Mouse (Mus musculus) hindbrain, postnatal 0 days (tissue): ENCODE results near the gene Zswim8. TPM values are rescaled to one million over a fixed set of nuclear protein-coding genes. Genes with fewer than 3 reads are reported as not detected.

ENCODE experiments used
- ATAC-seq: fragments of 200-750 bp; cut with Nextera tagmentation; 2 replicates; pipeline ENCODE4 v1.8.0; 2017; ENCODE audit warnings: mild to moderate bottlenecking, moderate TSS enrichment, moderate library complexity
- DNase-seq: peaks from one replicate; pipeline ENCODE4 v3.0.0-alpha.2; 2015; ENCODE audit warnings: low spot score
- H3K27ac ChIP-seq: fragments of 300-500 bp; sonication (generic); 2 replicates; pipeline ENCODE4 v1.5.1; 2014; ENCODE audit warnings: mild to moderate bottlenecking
- H3K27me3 ChIP-seq: fragments of 300-500 bp; sonication (generic); 2 replicates; pipeline ENCODE4 v1.6.1; 2014; ENCODE audit warnings: low read length, mixed read lengths; ENCODE audit not compliant: insufficient read depth
- H3K36me3 ChIP-seq: fragments of 300-500 bp; sonication (generic); 2 replicates; pipeline ENCODE4 v1.6.1; 2014; ENCODE audit warnings: low read length, mixed read lengths; ENCODE audit not compliant: insufficient read depth
- H3K4me1 ChIP-seq: fragments of 300-500 bp; sonication (generic); 2 replicates; pipeline ENCODE4 v1.6.1; 2014; ENCODE audit warnings: antibody characterized with exemption, low read length, mixed read lengths; ENCODE audit not compliant: insufficient read depth
- H3K4me2 ChIP-seq: fragments of 300-500 bp; sonication (generic); 2 replicates; pipeline ENCODE4 v1.6.1; 2014; ENCODE audit warnings: low read depth, mild to moderate bottlenecking, low read length, moderate library complexity, mixed read lengths
- H3K4me3 ChIP-seq: fragments of 300-500 bp; sonication (generic); 2 replicates; pipeline ENCODE4 v1.5.1; 2014; ENCODE audit warnings: low read length
- H3K9ac ChIP-seq: fragments of 300-500 bp; sonication (generic); replicated peaks from 2 replicates; pipeline ENCODE4 v1.6.1; 2014; ENCODE audit warnings: mild to moderate bottlenecking, low read length, moderate library complexity, mixed read lengths
- H3K9me3 ChIP-seq: fragments of 300-500 bp; sonication (generic); 2 replicates; pipeline ENCODE4 v1.6.1; 2016; ENCODE audit warnings: low read length, mixed read lengths
- CTCF ChIP-seq: IDR thresholded peaks from 2 replicates; pipeline ENCODE4 v1.5.1; 2016; ENCODE audit warnings: antibody characterized with exemption, control low read depth, low read depth
- WGBS: fragments of 180-500 bp; shearing (Covaris S2); extraction: QIAGEN DNeasy Blood & Tissue Kit; methylation state at CpG from one replicate; pipeline ENCODE4 v1.1.7; 2014; 5-methylcytosine and 5-hydroxymethylcytosine counted together
- polyA plus RNA-seq: library from polyadenylated mRNA; unstranded; fragments of >200 nt; fragmentation: Nextera tagmentation; extraction: Ambion mirVana; gene quantifications from 2 replicates; pipeline ENCODE4 v1.2.1, GENCODE M21; 2015
- total RNA-seq: library from RNA; depleted of rRNA; stranded (reverse); fragments of >200 nt; gene quantifications from 2 replicates; pipeline ENCODE4 v1.2.3, GENCODE M21; 2014; rRNA removed

The Zswim8 gene
- 149 and 159 TPM in 2 replicates for total RNA-seq
- 31.3 and 36.8 TPM in 2 replicates for polyA plus RNA-seq

- peak; percentile 96 for DNase-seq
- Histone ChIP-seq H3K27me3 (no peaks in the 10 kb centered on the region), H3K4me2 (peak within 1 kb of the TSS; percentile 78), H3K4me1 (peaks cover 12% of the 10 kb centered on the region), H3K36me3 (peaks cover 23% of the 10 kb centered on the region), H3K4me3 (peak within 1 kb of the TSS; percentile 74), H3K9ac (peak within 1 kb of the TSS; percentile 88), H3K27ac (peak within 1 kb of the TSS; percentile 87), H3K9me3 (no peaks in the 10 kb centered on the region)
- peak; percentile 96 for ATAC-seq
- TF ChIP-seq CTCF = 0 out of 2 replicates have a peak, but pooled peaks have one; percentile 10
- WGBS = under 1% methylated on average over 69 of the region's 80 CpGs
Measured at GRCm38 (mm10) chr14:20707201-20708190, at the start of gene Zswim8. TSS of gene Zswim8 (plus strand) at chr14:20707552.

- Histone ChIP-seq H3K9me3 (no peaks in the 10 kb centered on the region), H3K4me3 (no peak overlapping the region), H3K36me3 (no peaks in the 10 kb centered on the region), H3K27me3 (no peaks in the 10 kb centered on the region), H3K9ac (no peak overlapping the region), H3K27ac (no peak overlapping the region), H3K4me1 (peaks cover 13% of the 10 kb centered on the region; the same call in 1 of the 2 replicates), H3K4me2 (no peak overlapping the region)
- TF ChIP-seq CTCF = peak; percentile 77
- ATAC-seq = no peak
- DNase-seq = peak; percentile 72
Measured at GRCm38 (mm10) chr14:20658326-20658725, 49.0 kb upstream of the Zswim8 start.

- TF ChIP-seq CTCF = no peak
- Histone ChIP-seq H3K9me3 (no peaks in the 10 kb centered on the region), H3K4me3 (no peak overlapping the region), H3K4me2 (no peak overlapping the region), H3K4me1 (peaks cover 13% of the 10 kb centered on the region; the same call in 1 of the 2 replicates), H3K36me3 (no peaks in the 10 kb centered on the region), H3K27ac (no peak overlapping the region), H3K27me3 (no peaks in the 10 kb centered on the region), H3K9ac (no peak overlapping the region)
- DNase-seq = no peak
- no peak for ATAC-seq
- 92% methylated on average over 6 of the region's 6 CpGs for WGBS
Measured at GRCm38 (mm10) chr14:20658902-20659301, 48.5 kb upstream of the Zswim8 start.

GRCm38 (mm10) chr14:20659687-20660086 is 47.7 kb upstream of the Zswim8 start:
- DNase-seq (no peak), ATAC-seq (no peak)
- Histone ChIP-seq H3K27ac (no peak overlapping the region), H3K9ac (no peak overlapping the region), H3K4me3 (no peak overlapping the region), H3K4me2 (no peak overlapping the region), H3K27me3 (no peaks in the 10 kb centered on the region), H3K9me3 (no peaks in the 10 kb centered on the region), H3K36me3 (no peaks in the 10 kb centered on the region), H3K4me1 (peaks cover 13% of the 10 kb centered on the region; the same call in 1 of the 2 replicates)
- no peak for TF ChIP-seq CTCF
- 98% methylated on average over 7 of the region's 7 CpGs for WGBS

GRCm38 (mm10) chr14:20660827-20661660 is 46.3 kb upstream of the Zswim8 start:
- Histone ChIP-seq H3K27me3 (no peaks in the 10 kb centered on the region), H3K36me3 (no peaks in the 10 kb centered on the region), H3K4me2 (peak overlapping the region; percentile 72), H3K9me3 (no peaks in the 10 kb centered on the region), H3K4me1 (peaks cover 13% of the 10 kb centered on the region; the same call in 1 of the 2 replicates), H3K4me3 (peak overlapping the region; percentile 57), H3K9ac (peak overlapping the region; percentile 79), H3K27ac (peak overlapping the region; percentile 93)
- TF ChIP-seq CTCF = peak; percentile 91
- DNase-seq (peak; percentile 99), ATAC-seq (peak; percentile 93)
- 1% methylated on average over 52 of the region's 52 CpGs for WGBS

DNA sequence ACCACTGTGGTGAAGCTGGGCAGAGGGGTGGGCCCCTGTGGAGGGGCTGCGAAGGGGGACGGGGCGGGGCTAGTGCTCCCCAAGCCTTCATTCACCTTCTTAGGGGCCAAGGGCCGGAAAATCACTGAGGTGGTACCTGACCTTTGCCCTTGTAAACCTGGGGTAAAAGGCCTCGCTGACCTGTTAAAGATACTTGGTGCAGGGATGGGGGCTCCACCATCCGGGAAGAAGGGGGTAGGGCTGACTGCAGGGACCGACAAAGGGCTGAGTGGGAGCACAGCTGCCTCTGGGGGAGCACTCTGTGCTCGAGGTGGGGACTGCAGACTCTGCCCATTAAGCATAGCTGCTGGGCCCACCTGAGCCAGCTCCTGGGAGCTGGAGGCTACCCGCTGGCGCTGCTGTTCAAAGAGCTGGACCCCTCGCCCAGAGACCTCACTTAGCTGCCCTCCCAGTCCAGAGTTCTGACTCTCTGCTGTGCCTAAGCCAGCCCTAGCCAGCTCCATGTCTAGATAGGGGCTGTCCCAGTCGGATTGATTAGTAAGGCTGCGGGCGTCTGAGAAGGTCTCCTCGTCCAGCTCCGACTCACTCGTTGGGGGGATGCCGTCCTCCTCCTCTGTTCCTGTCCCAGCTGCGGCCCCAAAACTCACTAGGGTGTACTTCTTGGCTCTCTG is 45.6 kb upstream of the Zswim8 start:
- DNase-seq (peak; percentile 38), ATAC-seq (peak; percentile 68)
- Histone ChIP-seq H3K9me3 (no peaks in the 10 kb centered on the region), H3K27me3 (no peaks in the 10 kb centered on the region), H3K9ac (peak overlapping the region; percentile 79), H3K4me2 (peak overlapping the region; percentile 72), H3K4me1 (peaks cover 13% of the 10 kb centered on the region; the same call in 1 of the 2 replicates), H3K4me3 (peak overlapping the region; percentile 57), H3K36me3 (no peaks in the 10 kb centered on the region), H3K27ac (peak overlapping the region; percentile 93)
- WGBS = 6% methylated on average over 19 of the region's 19 CpGs
- TF ChIP-seq CTCF = peak; percentile 6; the same call in 1 of the 2 replicates
